Mouse (Mus musculus): ENCODE measurements around the gene Parp1. TPM values are rescaled to one million over a fixed set of nuclear protein-coding genes. Genes with fewer than 3 reads are reported as not detected.
"Not testable (repeated sequence)": the region's sequence is repeated elsewhere in the genome, so short reads cannot be mapped to it uniquely, and the experiment has no call there.

Gene Parp1
- polyA plus RNA-seq, 1 experiment from 2014 or later: 281 TPM

- not testable (repeated sequence) for H3K27ac ChIP-seq (ENCODE audit: low read depth, low read length); DNase-seq (ENCODE audit: low spot score); H3K4me3 ChIP-seq (ENCODE audit: low read depth, low read length); H3K4me2 ChIP-seq (ENCODE audit: low read depth, low read length, severe bottlenecking); ATAC-seq (replicated peaks; ENCODE audit: low FRiP score); H3K9me3 ChIP-seq (ENCODE audit: control insufficient read depth, low read length); H3K4me1 ChIP-seq (replicated peaks; ENCODE audit: control insufficient read depth, insufficient read depth, low read length); H3K27me3 ChIP-seq (ENCODE audit: control insufficient read depth, insufficient read depth, low read length); H3K9ac ChIP-seq (ENCODE audit: low read length); H3K36me3 ChIP-seq (ENCODE audit: control insufficient read depth, insufficient read depth, low read length)
- WGBS: 85% methylated on average over 2 of the region's 2 CpGs
These were observed 69.1 kb downstream of the Parp1 start for GRCm38 (mm10) chr1:180637796-180638195.

- Histone ChIP-seq H3K4me2 (ENCODE audit: low read depth, low read length, severe bottlenecking) (peak overlapping the region; percentile 79), H3K27ac (ENCODE audit: low read depth, low read length) (0 out of 2 replicates have a peak overlapping the region, but pooled peaks have one; percentile 92), H3K27me3 (ENCODE audit: control insufficient read depth, insufficient read depth, low read length) (no peaks in the 10 kb centered on the region), H3K36me3 (ENCODE audit: control insufficient read depth, insufficient read depth, low read length) (no peaks in the 10 kb centered on the region; the same call in 1 of the 2 replicates), H3K4me1 (replicated peaks; ENCODE audit: control insufficient read depth, insufficient read depth, low read length) (peaks cover 9% of the 10 kb centered on the region; the same call in 1 of the 2 replicates), H3K4me3 (ENCODE audit: low read depth, low read length) (peak overlapping the region; percentile 99), H3K9me3 (ENCODE audit: control insufficient read depth, low read length) (no peaks in the 10 kb centered on the region), H3K9ac (ENCODE audit: low read length) (peak overlapping the region; percentile 100)
- no peak for ATAC-seq (replicated peaks; ENCODE audit: low FRiP score)
- WGBS: 43% methylated on average over 10 of the region's 10 CpGs
- no peak for DNase-seq (ENCODE audit: low spot score)
These were observed 71.0 kb downstream of the Parp1 start for GRCm38 (mm10) chr1:180639416-180640401.

GRCm38 (mm10) chr1:180640605-180641125 is 71.9 kb downstream of the Parp1 start:
- Histone ChIP-seq H3K9me3 (ENCODE audit: control insufficient read depth, low read length) (no peaks in the 10 kb centered on the region), H3K4me1 (replicated peaks; ENCODE audit: control insufficient read depth, insufficient read depth, low read length) (peaks cover 9% of the 10 kb centered on the region; the same call in 1 of the 2 replicates), H3K4me2 (ENCODE audit: low read depth, low read length, severe bottlenecking) (peak overlapping the region; percentile 79), H3K27ac (ENCODE audit: low read depth, low read length) (peak overlapping the region; percentile 92), H3K4me3 (ENCODE audit: low read depth, low read length) (peak overlapping the region; percentile 99), H3K9ac (ENCODE audit: low read length) (peak overlapping the region; percentile 100), H3K27me3 (ENCODE audit: control insufficient read depth, insufficient read depth, low read length) (no peaks in the 10 kb centered on the region), H3K36me3 (ENCODE audit: control insufficient read depth, insufficient read depth, low read length) (no peaks in the 10 kb centered on the region; the same call in 1 of the 2 replicates)
- 0% methylated on average over 49 of the region's 61 CpGs for WGBS
- ATAC-seq (replicated peaks; ENCODE audit: low FRiP score) (peak; percentile 53), DNase-seq (ENCODE audit: low spot score) (peak; percentile 82)

GRCm38 (mm10) chr1:180641137-180641517 is 72.4 kb downstream of the Parp1 start, which contains the start of gene Lin9:
Lin9 (plus strand) TSS chr1:180641150.
- Histone ChIP-seq H3K9me3 (ENCODE audit: control insufficient read depth, low read length) (no peaks in the 10 kb centered on the region), H3K27me3 (ENCODE audit: control insufficient read depth, insufficient read depth, low read length) (no peaks in the 10 kb centered on the region), H3K4me3 (ENCODE audit: low read depth, low read length) (peak within 1 kb of the TSS; percentile 99), H3K36me3 (ENCODE audit: control insufficient read depth, insufficient read depth, low read length) (no peaks in the 10 kb centered on the region; the same call in 1 of the 2 replicates), H3K4me1 (replicated peaks; ENCODE audit: control insufficient read depth, insufficient read depth, low read length) (peaks cover 9% of the 10 kb centered on the region; the same call in 1 of the 2 replicates), H3K4me2 (ENCODE audit: low read depth, low read length, severe bottlenecking) (peak within 1 kb of the TSS; percentile 79), H3K9ac (ENCODE audit: low read length) (peak within 1 kb of the TSS; percentile 100), H3K27ac (ENCODE audit: low read depth, low read length) (peak within 1 kb of the TSS; percentile 92)
- ATAC-seq (replicated peaks; ENCODE audit: low FRiP score) (peak; percentile 92), DNase-seq (ENCODE audit: low spot score) (peak; percentile 97)
- 0% methylated on average over 34 of the region's 47 CpGs for WGBS

GRCm38 (mm10) chr1:180641518-180642227 is 72.9 kb downstream of the Parp1 start:
- H3K9ac ChIP-seq (ENCODE audit: low read length): peak overlapping the region; percentile 100
- H3K27me3 ChIP-seq (ENCODE audit: control insufficient read depth, insufficient read depth, low read length): no peaks in the 10 kb centered on the region
- peak; percentile 78 for DNase-seq (ENCODE audit: low spot score)
- no peaks in the 10 kb centered on the region; the same call in 1 of the 2 replicates for H3K36me3 ChIP-seq (ENCODE audit: control insufficient read depth, insufficient read depth, low read length)
- peak overlapping the region; percentile 99 for H3K4me3 ChIP-seq (ENCODE audit: low read depth, low read length)
- H3K4me1 ChIP-seq (replicated peaks; ENCODE audit: control insufficient read depth, insufficient read depth, low read length): peaks cover 9% of the 10 kb centered on the region; the same call in 1 of the 2 replicates
- peak overlapping the region; percentile 92 for H3K27ac ChIP-seq (ENCODE audit: low read depth, low read length)
- H3K4me2 ChIP-seq (ENCODE audit: low read depth, low read length, severe bottlenecking): peak overlapping the region; percentile 79
- H3K9me3 ChIP-seq (ENCODE audit: control insufficient read depth, low read length): no peaks in the 10 kb centered on the region
- ATAC-seq (replicated peaks; ENCODE audit: low FRiP score): peak; percentile 65
- WGBS: 4% methylated on average over 49 of the region's 50 CpGs

- no peak for DNase-seq (ENCODE audit: low spot score)
- no peaks in the 10 kb centered on the region for H3K9me3 ChIP-seq (ENCODE audit: control insufficient read depth, low read length)
- no peak overlapping the region for H3K27ac ChIP-seq (ENCODE audit: low read depth, low read length)
- peak overlapping the region; percentile 100 for H3K9ac ChIP-seq (ENCODE audit: low read length)
- 87% methylated on average over 8 of the region's 8 CpGs for WGBS
- H3K4me2 ChIP-seq (ENCODE audit: low read depth, low read length, severe bottlenecking): peak overlapping the region; percentile 79
- no peaks in the 10 kb centered on the region; the same call in 1 of the 2 replicates for H3K36me3 ChIP-seq (ENCODE audit: control insufficient read depth, insufficient read depth, low read length)
- no peaks in the 10 kb centered on the region for H3K27me3 ChIP-seq (ENCODE audit: control insufficient read depth, insufficient read depth, low read length)
- H3K4me1 ChIP-seq (replicated peaks; ENCODE audit: control insufficient read depth, insufficient read depth, low read length): peaks cover 9% of the 10 kb centered on the region; the same call in 1 of the 2 replicates
- peak overlapping the region; percentile 99 for H3K4me3 ChIP-seq (ENCODE audit: low read depth, low read length)
- no peak for ATAC-seq (replicated peaks; ENCODE audit: low FRiP score)
These were observed 73.5 kb downstream of the Parp1 start for GRCm38 (mm10) chr1:180642228-180642564.

Small RNAs within 50 kb of the gene (microRNA-seq; reads per million reads assigned to microRNA genes)
- gene Mir6904 (ENCODE audit: insufficient number of aligned reads): not detected

Other genes with a start within 250 kb of the Parp1 start
- gene Itpkb, start 238.4 kb upstream of the Parp1 start, polyA plus RNA-seq (2014; fragmentation: Nextera tagmentation; extraction: Ambion mirVana): 3.0 and 3.2 TPM in 2 replicates
- 0.55 and 1.1 TPM in 2 replicates for gene Stum, start 85.4 kb upstream of the Parp1 start, polyA plus RNA-seq (2014; fragmentation: Nextera tagmentation; extraction: Ambion mirVana)
- 28.0 and 31.0 TPM in 2 replicates for gene Lin9, start 72.2 kb downstream of the Parp1 start, polyA plus RNA-seq (2014; fragmentation: Nextera tagmentation; extraction: Ambion mirVana)
- 0.11 TPM in 1 of 2 replicates, not detected in the other for gene Mixl1, start 128.1 kb downstream of the Parp1 start, polyA plus RNA-seq (2014; fragmentation: Nextera tagmentation; extraction: Ambion mirVana)
- 21.6 and 22.8 TPM in 2 replicates for gene Acbd3, start 157.1 kb downstream of the Parp1 start, polyA plus RNA-seq (2014; fragmentation: Nextera tagmentation; extraction: Ambion mirVana)
- 3,157 and 3,206 TPM in 2 replicates for gene H3f3a, start 245.0 kb downstream of the Parp1 start, polyA plus RNA-seq (2014; fragmentation: Nextera tagmentation; extraction: Ambion mirVana)